ENCODE assay signal across 13 mouse cellular contexts in genomic region chr15:25932497-25932896, GRCm38 (mm10). TPM values are rescaled to one million over a fixed set of nuclear protein-coding genes. Genes with fewer than 3 reads are reported as not detected.
DNase-seq lines count a peak whose midpoint lies in the region; ATAC-seq and TF ChIP-seq lines count a peak whose summit lies in the region.
"Had no signal": no experiment of that assay in that cellular context is flagged by ENCODE, and none has a peak within 500 bp of the region (broad histone marks: within the 10 kb centered on the region; RNA-seq: fewer than 3 reads in every experiment).

No protein-coding gene starts in this region.

- no peaks in the 10 kb centered on the region for H3K36me3 ChIP-seq in heart, embryonic 13.5 days
- H3K36me3 ChIP-seq in liver, adult 2 months (ENCODE audit: control insufficient read depth, insufficient read depth, low read length): no peaks in the 10 kb centered on the region
- H3K36me3 ChIP-seq in liver, embryonic 11.5 days (ENCODE audit: control insufficient read depth, insufficient read depth, low read length): no peaks in the 10 kb centered on the region
- H3K36me3 ChIP-seq in small intestine, adult 2 months (ENCODE audit: control insufficient read depth, insufficient read depth, low read length): no peaks in the 10 kb centered on the region
- H3K36me3 ChIP-seq: forebrain, embryonic 15.5 days; heart, embryonic 10.5 days; limb, embryonic 15.5 days had no signal

- no peak for DNase-seq in heart, postnatal 25 days (ENCODE audit: low spot score)
- DNase-seq in liver, adult 2 months (ENCODE audit: extremely low read depth, low read depth, low spot score): no peak
- no peak for DNase-seq in liver, embryonic 11.5 days (ENCODE audit: low spot score)
- DNase-seq in adrenal gland, postnatal 14 days: peak; percentile 71
- no peak for DNase-seq in embryo, embryonic 9.5 days (ENCODE audit: extremely low spot score)
- DNase-seq in spleen, adult 18-20 months: no peak
- DNase-seq: thymus, postnatal 4 days had no signal

- intact Hi-C loops in heart, postnatal 25 days (cut with DNase I): no loop called here

- peaks cover 56% of the 10 kb centered on the region for H3K4me1 ChIP-seq in heart, embryonic 13.5 days
- peaks cover 19% of the 10 kb centered on the region for H3K4me1 ChIP-seq in liver, adult 2 months (ENCODE audit: control insufficient read depth, insufficient read depth, low read length)
- no peaks in the 10 kb centered on the region; the same call in 1 of the 2 replicates for H3K4me1 ChIP-seq in liver, embryonic 11.5 days (replicated peaks; ENCODE audit: control insufficient read depth, insufficient read depth, low read length)
- H3K4me1 ChIP-seq in small intestine, adult 2 months (ENCODE audit: control insufficient read depth, insufficient read depth, insufficient read length, low read length): peaks cover 19% of the 10 kb centered on the region; the same call in 1 of the 2 replicates

- no peak for TF ChIP-seq CTCF in liver, adult 2 months (IDR thresholded peaks at IDR 0.05; ENCODE audit: low read depth, low read length)
- TF ChIP-seq CTCF in small intestine, adult 2 months (IDR thresholded peaks at IDR 0.05; ENCODE audit: extremely low read depth, insufficient read length, insufficient replicate concordance, low read depth, low read length): no peak

- no peak overlapping the region for H3K4me2 ChIP-seq in heart, embryonic 13.5 days
- no peak overlapping the region for H3K4me2 ChIP-seq in liver, embryonic 11.5 days
- H3K4me2 ChIP-seq: forebrain, embryonic 15.5 days; hindbrain, embryonic 14.5 days; limb, embryonic 15.5 days had no signal

- H3K9ac ChIP-seq in heart, embryonic 13.5 days: no peak overlapping the region
- H3K9ac ChIP-seq in liver, adult 2 months (ENCODE audit: low read depth, low read length): 0 out of 2 replicates have a peak overlapping the region, but pooled peaks have one; percentile 23
- H3K9ac ChIP-seq in liver, embryonic 11.5 days (ENCODE audit: low read depth, low read length): no peak overlapping the region
- H3K9ac ChIP-seq: forebrain, embryonic 15.5 days; hindbrain, embryonic 14.5 days; limb, embryonic 15.5 days had no signal

- WGBS in heart, embryonic 13.5 days: 68% methylated on average over 9 of the region's 9 CpGs
- 33% methylated on average over 9 of the region's 9 CpGs for WGBS in liver, adult 2 months
- 77% methylated on average over 9 of the region's 9 CpGs for WGBS in liver, embryonic 11.5 days
- 26% methylated on average over 9 of the region's 9 CpGs for WGBS in small intestine, adult 2 months

- H3K9me3 ChIP-seq in heart, embryonic 13.5 days: no peaks in the 10 kb centered on the region
- no peaks in the 10 kb centered on the region for H3K9me3 ChIP-seq in liver, embryonic 11.5 days (ENCODE audit: control insufficient read depth, low read length)
- H3K9me3 ChIP-seq: forebrain, embryonic 15.5 days; heart, embryonic 10.5 days; limb, embryonic 15.5 days had no signal

- no peak overlapping the region for H3K4me3 ChIP-seq in heart, embryonic 13.5 days
- H3K4me3 ChIP-seq in liver, adult 2 months (ENCODE audit: insufficient read depth, low read depth, low read length): no peak overlapping the region
- H3K4me3 ChIP-seq in liver, embryonic 11.5 days (ENCODE audit: low read depth, low read length): no peak overlapping the region
- no peak overlapping the region; the same call in 1 of the 2 replicates for H3K4me3 ChIP-seq in small intestine, adult 2 months (ENCODE audit: low read depth, low read length)
- H3K4me3 ChIP-seq: forebrain, embryonic 15.5 days; heart, embryonic 10.5 days; limb, embryonic 15.5 days had no signal

- H3K79me2 ChIP-seq in liver, adult 2 months (ENCODE audit: control insufficient read depth, insufficient read depth, low read length): peaks cover 9% of the 10 kb centered on the region; the same call in 1 of the 2 replicates

- no peak for ATAC-seq in heart, embryonic 13.5 days (ENCODE audit: extremely low read depth, insufficient number of reproducible peaks, low FRiP score, low TSS enrichment)
- ATAC-seq in liver, embryonic 11.5 days (replicated peaks; ENCODE audit: low FRiP score): no peak

- peak overlapping the region; percentile 84 for H3K27ac ChIP-seq in heart, embryonic 13.5 days (replicated peaks)
- peak overlapping the region; percentile 88 for H3K27ac ChIP-seq in liver, adult 2 months (replicated peaks; ENCODE audit: insufficient read depth, low read depth, low read length)
- no peak overlapping the region for H3K27ac ChIP-seq in liver, embryonic 11.5 days (ENCODE audit: low read depth, low read length)
- H3K27ac ChIP-seq in small intestine, adult 2 months (ENCODE audit: insufficient read depth, low read depth, low read length): peak overlapping the region; percentile 95
- H3K27ac ChIP-seq: forebrain, embryonic 15.5 days; hindbrain, embryonic 14.5 days; limb, embryonic 15.5 days had no signal

- no peak for TF ChIP-seq POLR2A in liver, adult 2 months (IDR thresholded peaks at IDR 0.05; ENCODE audit: extremely low read depth, insufficient read depth, low read length)
- no peak for TF ChIP-seq POLR2A in small intestine, adult 2 months (IDR thresholded peaks at IDR 0.05; ENCODE audit: low read depth, low read length)

- no peaks in the 10 kb centered on the region for H3K27me3 ChIP-seq in heart, embryonic 13.5 days (replicated peaks)
- no peaks in the 10 kb centered on the region for H3K27me3 ChIP-seq in liver, adult 2 months (ENCODE audit: control insufficient read depth, insufficient read depth, low read length)
- no peaks in the 10 kb centered on the region for H3K27me3 ChIP-seq in liver, embryonic 11.5 days (replicated peaks; ENCODE audit: control insufficient read depth, insufficient read depth, low read length)
- no peaks in the 10 kb centered on the region for H3K27me3 ChIP-seq in small intestine, adult 2 months (ENCODE audit: control insufficient read depth, insufficient read depth, low read length)
- H3K27me3 ChIP-seq: forebrain, embryonic 15.5 days; limb, embryonic 15.5 days had no signal

RNA-seq across cellular contexts. Expression of gene Zfp622, which starts 51.7 kb away (rescaled TPM):
- polyA plus RNA-seq in heart, embryonic 13.5 days (2015; fragmentation: Nextera tagmentation; extraction: Ambion mirVana): 16.4 and 20.9 TPM in 2 replicates
- total RNA-seq in heart, postnatal 25 days (2021): 10 to 100 TPM; 21.1 to 22.2 TPM
- total RNA-seq in liver, adult 2 months (2014; rRNA removed): 15.4 and 16.4 TPM in 2 replicates
- 12.2 and 12.8 TPM in 2 replicates for polyA plus RNA-seq in liver, adult 2 months (2012; rRNA removed)
- polyA plus RNA-seq in liver, embryonic 11.5 days (2014; fragmentation: Nextera tagmentation; extraction: Ambion mirVana): 27.9 and 30.3 TPM in 2 replicates
- total RNA-seq in adrenal gland, postnatal 14 days (2021): 33.2 and 35.1 TPM in 2 replicates
- 11.2 and 30.2 TPM in 2 replicates for polyA plus RNA-seq in small intestine, adult 2 months (2012; rRNA removed)
